Mouse (Mus musculus) midbrain, embryonic 13.5 days (tissue): ENCODE measurements around the gene Tpk1. TPM values are rescaled to one million over a fixed set of nuclear protein-coding genes. Genes with fewer than 3 reads are reported as not detected.

Source experiments
- ATAC-seq: fragments of 200-750 bp; cut with Nextera tagmentation; 2 replicates; pipeline ENCODE4 v1.8.0; 2017; ENCODE audit warnings: mild to moderate bottlenecking, moderate TSS enrichment, moderate library complexity
- H3K27ac ChIP-seq: fragments of 300-500 bp; sonication (generic); 2 replicates; pipeline ENCODE4 v1.5.1; 2015; ENCODE audit warnings: inconsistent platforms, mild to moderate bottlenecking, moderate library complexity
- H3K27me3 ChIP-seq: fragments of 300-500 bp; sonication (generic); 2 replicates; pipeline ENCODE4 v1.6.1; 2015; ENCODE audit warnings: mild to moderate bottlenecking, inconsistent platforms
- H3K36me3 ChIP-seq: fragments of 300-500 bp; sonication (generic); 2 replicates; pipeline ENCODE4 v1.6.1; 2015; ENCODE audit warnings: mild to moderate bottlenecking, inconsistent platforms
- H3K4me1 ChIP-seq: fragments of 300-500 bp; sonication (generic); replicated peaks from 2 replicates; pipeline ENCODE4 v1.6.1; 2015; ENCODE audit warnings: inconsistent platforms
- H3K4me2 ChIP-seq: fragments of 300-500 bp; sonication (generic); replicated peaks from 2 replicates; pipeline ENCODE4 v1.6.1; 2015; ENCODE audit warnings: moderate library complexity, mild to moderate bottlenecking, inconsistent platforms
- H3K4me3 ChIP-seq: fragments of 300-500 bp; sonication (generic); replicated peaks from 2 replicates; pipeline ENCODE4 v1.5.1; 2015; ENCODE audit warnings: mild to moderate bottlenecking, inconsistent platforms
- H3K9ac ChIP-seq: fragments of 300-500 bp; sonication (generic); replicated peaks from 2 replicates; pipeline ENCODE4 v1.6.1; 2015; ENCODE audit warnings: mild to moderate bottlenecking, inconsistent platforms
- H3K9me3 ChIP-seq: fragments of 300-500 bp; sonication (generic); 2 replicates; pipeline ENCODE4 v1.6.1; 2016; ENCODE audit warnings: mild to moderate bottlenecking, inconsistent platforms
- WGBS: fragments of 180-500 bp; shearing (Covaris S2); methylation state at CpG from one replicate; pipeline ENCODE4 v1.1.7; 2015; 5-methylcytosine and 5-hydroxymethylcytosine counted together
- polyA plus RNA-seq: library from polyadenylated mRNA; unstranded; fragments of >200 nt; fragmentation: Nextera tagmentation; extraction: Ambion mirVana; gene quantifications from 2 replicates; pipeline ENCODE4 v1.2.1, GENCODE M21; 2015

Gene Tpk1
- polyA plus RNA-seq, 1 experiment from 2014 or later: 5.8 TPM

- H3K9ac ChIP-seq: no peak overlapping the region
- WGBS: 87% methylated on average over 3 of the region's 3 CpGs
- H3K36me3 ChIP-seq: no peaks in the 10 kb centered on the region
- no peaks in the 10 kb centered on the region for H3K4me1 ChIP-seq
- H3K4me2 ChIP-seq: no peak overlapping the region
- H3K27me3 ChIP-seq: no peaks in the 10 kb centered on the region
- no peak overlapping the region for H3K27ac ChIP-seq
- no peak overlapping the region for H3K4me3 ChIP-seq
- no peaks in the 10 kb centered on the region for H3K9me3 ChIP-seq
- ATAC-seq: no peak
Observed at GRCm38 (mm10) chr6:43403076-43403475, 263.0 kb downstream of the Tpk1 start.

GRCm38 (mm10) chr6:43402219-43402997 lies 263.7 kb downstream of the Tpk1 start:
- H3K27me3 ChIP-seq: no peaks in the 10 kb centered on the region
- H3K4me2 ChIP-seq: no peak overlapping the region
- WGBS: 83% methylated on average over 6 of the region's 6 CpGs
- no peaks in the 10 kb centered on the region for H3K9me3 ChIP-seq
- no peak overlapping the region for H3K27ac ChIP-seq
- no peaks in the 10 kb centered on the region for H3K36me3 ChIP-seq
- H3K4me1 ChIP-seq: no peaks in the 10 kb centered on the region
- H3K4me3 ChIP-seq: no peak overlapping the region
- no peak for ATAC-seq
- no peak overlapping the region for H3K9ac ChIP-seq

GRCm38 (mm10) chr6:43396426-43396825 lies 269.7 kb downstream of the Tpk1 start:
- no peak overlapping the region for H3K9ac ChIP-seq
- no peak overlapping the region for H3K4me2 ChIP-seq
- H3K27ac ChIP-seq: no peak overlapping the region
- 90% methylated on average over 1 of the region's 1 CpGs for WGBS
- no peak overlapping the region for H3K4me3 ChIP-seq
- H3K27me3 ChIP-seq: no peaks in the 10 kb centered on the region
- no peaks in the 10 kb centered on the region for H3K36me3 ChIP-seq
- no peaks in the 10 kb centered on the region for H3K4me1 ChIP-seq
- no peaks in the 10 kb centered on the region for H3K9me3 ChIP-seq
- ATAC-seq: no peak

GRCm38 (mm10) chr6:43395538-43395937 lies 270.5 kb downstream of the Tpk1 start:
- Histone ChIP-seq H3K4me2 (no peak overlapping the region), H3K9ac (no peak overlapping the region), H3K27me3 (no peaks in the 10 kb centered on the region), H3K27ac (no peak overlapping the region), H3K4me1 (no peaks in the 10 kb centered on the region), H3K36me3 (no peaks in the 10 kb centered on the region), H3K4me3 (no peak overlapping the region), H3K9me3 (no peaks in the 10 kb centered on the region)
- peak; percentile 80 for ATAC-seq
- WGBS: 74% methylated on average over 2 of the region's 2 CpGs

GRCm38 (mm10) chr6:43391358-43391757 lies 274.7 kb downstream of the Tpk1 start:
- ATAC-seq: no peak
- Histone ChIP-seq H3K9me3 (no peaks in the 10 kb centered on the region), H3K4me1 (no peaks in the 10 kb centered on the region), H3K27me3 (no peaks in the 10 kb centered on the region), H3K9ac (no peak overlapping the region), H3K4me2 (no peak overlapping the region), H3K36me3 (no peaks in the 10 kb centered on the region), H3K27ac (no peak overlapping the region), H3K4me3 (no peak overlapping the region)
- WGBS: 61% methylated on average over 1 of the region's 1 CpGs

- Histone ChIP-seq H3K4me3 (no peak overlapping the region), H3K9me3 (no peaks in the 10 kb centered on the region), H3K27me3 (no peaks in the 10 kb centered on the region), H3K9ac (no peak overlapping the region), H3K4me2 (no peak overlapping the region), H3K4me1 (no peaks in the 10 kb centered on the region), H3K27ac (no peak overlapping the region), H3K36me3 (no peaks in the 10 kb centered on the region)
- 35% methylated on average over 1 of the region's 1 CpGs for WGBS
- no peak for ATAC-seq
Observed at GRCm38 (mm10) chr6:43387273-43387672, 278.8 kb downstream of the Tpk1 start.

- Histone ChIP-seq H3K4me1 (no peaks in the 10 kb centered on the region), H3K9me3 (no peaks in the 10 kb centered on the region), H3K9ac (no peak overlapping the region), H3K36me3 (no peaks in the 10 kb centered on the region), H3K4me3 (no peak overlapping the region), H3K4me2 (no peak overlapping the region), H3K27me3 (no peaks in the 10 kb centered on the region), H3K27ac (no peak overlapping the region)
- no peak for ATAC-seq
- 55% methylated on average over 3 of the region's 3 CpGs for WGBS
Observed at GRCm38 (mm10) chr6:43384841-43385240, 281.2 kb downstream of the Tpk1 start.

GRCm38 (mm10) chr6:43384304-43384703 lies 281.8 kb downstream of the Tpk1 start:
- 61% methylated on average over 2 of the region's 3 CpGs for WGBS
- Histone ChIP-seq H3K9ac (no peak overlapping the region), H3K27me3 (no peaks in the 10 kb centered on the region), H3K9me3 (no peaks in the 10 kb centered on the region), H3K4me1 (no peaks in the 10 kb centered on the region), H3K4me2 (no peak overlapping the region), H3K4me3 (no peak overlapping the region), H3K36me3 (no peaks in the 10 kb centered on the region), H3K27ac (no peak overlapping the region)
- ATAC-seq: no peak

GRCm38 (mm10) chr6:43382750-43383149 lies 283.3 kb downstream of the Tpk1 start:
- H3K27ac ChIP-seq: no peak overlapping the region
- no peak overlapping the region for H3K9ac ChIP-seq
- 93% methylated on average over 3 of the region's 3 CpGs for WGBS
- no peaks in the 10 kb centered on the region for H3K36me3 ChIP-seq
- ATAC-seq: no peak
- H3K4me1 ChIP-seq: no peaks in the 10 kb centered on the region
- H3K9me3 ChIP-seq: no peaks in the 10 kb centered on the region
- no peak overlapping the region for H3K4me2 ChIP-seq
- no peaks in the 10 kb centered on the region for H3K27me3 ChIP-seq
- H3K4me3 ChIP-seq: no peak overlapping the region

GRCm38 (mm10) chr6:43382284-43382683 lies 283.8 kb downstream of the Tpk1 start:
- WGBS: 85% methylated on average over 3 of the region's 3 CpGs
- H3K9me3 ChIP-seq: no peaks in the 10 kb centered on the region
- H3K36me3 ChIP-seq: no peaks in the 10 kb centered on the region
- no peaks in the 10 kb centered on the region for H3K27me3 ChIP-seq
- H3K9ac ChIP-seq: no peak overlapping the region
- no peak overlapping the region for H3K27ac ChIP-seq
- H3K4me2 ChIP-seq: no peak overlapping the region
- ATAC-seq: no peak
- H3K4me1 ChIP-seq: no peaks in the 10 kb centered on the region
- no peak overlapping the region for H3K4me3 ChIP-seq

GRCm38 (mm10) chr6:43373206-43373605 lies 292.9 kb downstream of the Tpk1 start:
- Histone ChIP-seq H3K4me3 (no peak overlapping the region), H3K4me1 (no peaks in the 10 kb centered on the region), H3K27ac (no peak overlapping the region), H3K9ac (no peak overlapping the region), H3K36me3 (no peaks in the 10 kb centered on the region), H3K4me2 (no peak overlapping the region), H3K9me3 (no peaks in the 10 kb centered on the region), H3K27me3 (no peaks in the 10 kb centered on the region)
- no peak for ATAC-seq
- 91% methylated on average over 5 of the region's 5 CpGs for WGBS

- Histone ChIP-seq H3K27me3 (no peaks in the 10 kb centered on the region), H3K27ac (no peak overlapping the region), H3K4me3 (no peak overlapping the region), H3K36me3 (no peaks in the 10 kb centered on the region), H3K4me1 (no peaks in the 10 kb centered on the region), H3K4me2 (no peak overlapping the region), H3K9ac (no peak overlapping the region), H3K9me3 (no peaks in the 10 kb centered on the region)
- no peak for ATAC-seq
- WGBS: 70% methylated on average over 1 of the region's 1 CpGs
Observed at GRCm38 (mm10) chr6:43367434-43367945, 298.6 kb downstream of the Tpk1 start.

- no peak for ATAC-seq
- H3K27ac ChIP-seq: no peak overlapping the region
- 71% methylated on average over 2 of the region's 2 CpGs for WGBS
- H3K4me2 ChIP-seq: no peak overlapping the region
- no peak overlapping the region for H3K9ac ChIP-seq
- no peaks in the 10 kb centered on the region for H3K4me1 ChIP-seq
- H3K36me3 ChIP-seq: no peaks in the 10 kb centered on the region
- H3K9me3 ChIP-seq: no peaks in the 10 kb centered on the region
- H3K4me3 ChIP-seq: no peak overlapping the region
- no peaks in the 10 kb centered on the region for H3K27me3 ChIP-seq
Observed at GRCm38 (mm10) chr6:43366952-43367351, 299.1 kb downstream of the Tpk1 start.
